Mouse (Mus musculus) thymus, adult 2 months (tissue): ENCODE results near the gene Gm15557.

ENCODE experiments used
- CTCF ChIP-seq: fragments of 200-500 bp; IDR thresholded peaks from 2 replicates; pipeline ENCODE4 v1.5.1; 2012; ENCODE audit warnings: mild to moderate bottlenecking, control low read depth, low read length, moderate library complexity, borderline replicate concordance; ENCODE audit not compliant: control insufficient read depth, poor library complexity, insufficient read depth; ENCODE audit errors: extremely low read depth
- POLR2A ChIP-seq: fragments of 200-500 bp; IDR thresholded peaks from 2 replicates; pipeline ENCODE4 v1.6.1; 2012; ENCODE audit warnings: mild to moderate bottlenecking, low read length, control low read depth, moderate library complexity; ENCODE audit not compliant: control insufficient read depth, poor library complexity, insufficient read depth; ENCODE audit errors: extremely low read depth

GRCm38 (mm10) chr2:155952006-155952405, 11.5 kb downstream of the Gm15557 start:
- no peak for TF ChIP-seq POLR2A
- no peak for TF ChIP-seq CTCF
